Mouse (Mus musculus) thymus, postnatal 25 days (tissue): ENCODE results near the gene Casp2.

ENCODE experiments used
- DNase-seq: peaks from one replicate; pipeline ENCODE4 v3.0.0; 2022

The Casp2 gene

GRCm38 (mm10) chr6:42282865-42283528 is 18.2 kb downstream of the Casp2 start:
- peak; percentile 3 for DNase-seq

DNA sequence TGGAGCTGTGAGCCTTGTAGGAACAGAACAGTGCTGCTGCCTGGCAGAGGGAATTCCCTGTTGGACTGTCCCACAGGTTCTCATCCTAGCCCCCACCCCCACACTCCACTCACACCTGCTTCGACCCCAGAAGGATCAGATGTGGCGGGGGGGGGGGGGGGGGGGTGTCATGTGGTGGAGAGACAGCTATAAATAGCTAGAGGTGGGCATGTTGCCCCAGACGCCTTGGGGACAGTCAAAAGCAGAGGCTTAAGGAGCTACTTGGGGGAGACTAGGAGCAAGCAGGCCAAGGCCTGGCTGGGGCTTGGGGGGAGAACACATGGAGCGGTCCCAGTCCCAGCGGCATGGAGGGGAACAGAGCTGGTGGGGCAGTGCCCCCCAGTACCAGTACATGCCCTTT is 21.7 kb downstream of the Casp2 start, which contains the start of gene Clcn1:
Gene Clcn1 (plus strand): TSS at position 238 of the 400 bp plus-strand sequence.
- no peak for DNase-seq

- no peak for DNase-seq
These were observed 22.8 kb downstream of the Casp2 start for GRCm38 (mm10) chr6:42287562-42287961.

- no peak for DNase-seq
These were observed 28.5 kb downstream of the Casp2 start for GRCm38 (mm10) chr6:42293327-42293726.

DNA sequence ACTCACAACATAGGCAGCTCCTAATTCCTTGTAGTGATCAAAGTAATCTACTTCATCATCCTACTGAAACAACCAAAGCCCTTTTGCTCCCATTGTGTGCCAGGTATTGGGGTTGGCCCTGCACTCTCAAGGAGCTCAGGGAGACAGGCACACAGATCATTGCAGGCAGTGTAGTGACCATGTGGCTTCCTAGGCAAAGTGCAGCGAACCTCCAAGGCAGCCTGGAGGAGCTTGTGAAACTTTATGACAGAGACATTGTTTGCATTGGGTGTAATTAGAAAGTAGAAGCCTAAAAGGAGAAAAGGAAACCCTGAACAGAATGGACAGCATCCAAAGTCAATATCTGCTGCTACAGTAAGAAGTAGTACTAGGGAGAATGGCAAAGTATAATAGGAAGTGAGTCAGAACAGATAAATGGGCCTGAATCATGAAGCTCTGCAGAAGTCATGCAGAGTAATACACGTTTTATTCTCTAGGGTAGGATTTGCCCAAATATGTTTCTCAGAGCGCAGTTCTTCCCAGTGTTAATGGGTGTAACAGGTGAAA is 30.8 kb downstream of the Casp2 start:
- no peak for DNase-seq

- no peak for DNase-seq
These were observed 34.6 kb downstream of the Casp2 start for GRCm38 (mm10) chr6:42299362-42299761.

GRCm38 (mm10) chr6:42309816-42310378 is 45.1 kb downstream of the Casp2 start:
- DNase-seq, result no peak

DNA sequence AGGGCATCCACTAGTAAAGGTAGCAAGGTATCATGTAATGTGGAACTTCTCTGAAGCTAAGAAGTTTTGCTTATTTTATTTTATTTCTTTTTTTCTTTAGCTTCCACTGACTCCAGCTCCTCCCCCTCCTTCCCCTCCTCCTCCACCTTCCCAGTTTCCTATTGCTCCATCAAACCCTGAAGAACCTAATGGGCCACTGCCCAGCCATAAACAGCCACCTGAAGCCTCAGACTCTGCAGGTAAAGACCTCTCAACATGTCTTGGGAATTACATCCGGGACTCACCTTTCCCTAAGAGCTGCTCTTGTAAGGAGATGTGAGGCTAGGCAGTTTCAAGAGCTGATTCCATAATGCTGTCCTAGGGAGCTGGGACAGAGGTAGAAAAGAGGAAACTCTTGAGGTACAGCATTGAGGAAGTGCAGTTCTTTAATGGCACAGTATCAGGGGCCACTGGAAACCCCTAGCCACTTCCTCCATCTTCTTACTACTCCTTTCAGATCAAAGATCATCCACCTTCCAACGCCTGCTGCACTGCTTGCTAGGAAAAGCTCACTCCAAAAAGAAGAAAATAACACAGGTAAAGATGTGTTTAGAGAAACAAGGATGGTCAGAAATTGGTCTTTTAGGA is 45.8 kb downstream of the Casp2 start:
- DNase-seq, result no peak

- no peak for DNase-seq
These were observed 53.5 kb downstream of the Casp2 start for GRCm38 (mm10) chr6:42318293-42318692.

GRCm38 (mm10) chr6:42323371-42324066 is 58.7 kb downstream of the Casp2 start:
- no peak for DNase-seq

- no peak for DNase-seq
These were observed 59.3 kb downstream of the Casp2 start for GRCm38 (mm10) chr6:42324067-42324481.

DNA sequence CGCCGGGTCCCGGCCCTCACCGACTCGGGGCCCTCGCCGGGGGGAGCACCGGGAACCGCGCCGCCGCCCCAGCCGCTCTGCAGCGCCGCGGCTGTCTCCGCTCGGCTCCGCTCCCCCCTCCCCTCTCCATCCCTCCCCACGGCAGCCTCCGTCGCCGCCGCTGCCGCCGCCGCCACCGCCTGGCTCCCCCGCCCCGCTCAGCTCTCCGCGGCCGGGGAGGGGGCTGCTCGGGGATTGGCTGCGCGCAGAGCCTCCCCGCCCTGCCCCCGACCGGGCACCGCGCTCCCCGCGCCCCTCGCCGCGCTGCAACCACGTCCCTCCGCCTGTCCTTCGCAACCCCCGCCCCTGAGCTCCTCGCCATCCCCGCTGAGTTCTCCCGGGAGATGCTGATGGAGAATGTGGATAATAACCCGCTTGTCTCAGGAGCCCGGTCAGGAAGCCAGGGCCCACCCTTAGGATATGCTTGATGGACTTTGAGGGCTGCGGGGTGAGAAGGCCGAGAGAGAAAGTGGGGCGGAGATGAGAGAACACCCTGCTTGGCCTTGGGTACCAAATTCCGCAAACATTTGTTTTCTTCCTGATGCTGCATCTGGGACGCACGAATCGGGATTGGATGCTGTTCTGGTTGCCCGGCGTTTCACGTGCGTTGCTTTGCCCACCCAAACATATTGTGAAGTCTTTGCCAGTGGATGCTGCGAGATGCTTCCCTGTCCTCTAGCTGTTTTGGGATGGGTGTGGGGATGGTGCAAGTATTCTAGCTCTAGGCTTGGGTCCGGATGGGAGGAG is 59.9 kb downstream of the Casp2 start, which contains the start of gene Fam131b:
Gene Fam131b (minus strand): TSS at position 162 of the 786 bp plus-strand sequence.
- DNase-seq, result peak; percentile 64

DNA sequence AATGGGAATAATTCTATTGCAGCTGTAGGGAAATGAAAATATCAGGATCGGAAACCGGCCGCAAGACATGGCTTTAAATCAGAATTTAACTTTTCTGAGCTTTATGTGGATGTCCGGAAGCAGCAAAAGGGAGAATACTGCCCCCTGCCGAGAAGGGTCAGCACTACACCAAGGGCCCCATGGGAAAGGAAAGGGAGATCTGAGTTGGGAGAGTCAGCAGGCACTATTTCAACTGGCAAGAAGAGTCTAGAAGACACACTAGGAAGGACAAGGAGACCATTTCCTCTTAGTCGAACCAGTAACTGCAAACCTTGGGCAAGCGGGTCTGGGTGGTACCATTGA is 60.5 kb downstream of the Casp2 start:
- DNase-seq, result peak; percentile 87

GRCm38 (mm10) chr6:42326509-42326908 is 61.7 kb downstream of the Casp2 start:
- DNase-seq, result no peak

DNA sequence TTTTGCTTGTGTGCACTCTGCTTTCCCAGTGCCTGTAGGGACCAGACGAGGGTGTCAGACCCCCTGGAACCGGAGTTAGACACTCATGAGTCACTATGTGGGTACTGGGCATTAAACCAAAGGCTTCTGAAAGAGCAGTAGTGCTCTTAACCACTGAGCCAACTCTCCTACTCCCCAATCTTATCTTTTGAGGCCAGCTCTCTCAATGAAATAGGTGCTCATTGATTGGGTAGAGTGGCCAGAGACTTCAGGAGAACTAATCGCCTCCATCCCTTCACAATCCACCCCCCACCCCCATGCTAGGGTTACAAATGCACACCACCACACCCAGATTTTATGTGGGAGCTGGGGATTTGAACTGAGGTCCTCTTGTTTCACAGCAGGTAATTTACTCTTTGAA is 64.0 kb downstream of the Casp2 start:
- DNase-seq, result no peak

GRCm38 (mm10) chr6:42330216-42330615 is 65.4 kb downstream of the Casp2 start:
- DNase-seq, result no peak

DNA sequence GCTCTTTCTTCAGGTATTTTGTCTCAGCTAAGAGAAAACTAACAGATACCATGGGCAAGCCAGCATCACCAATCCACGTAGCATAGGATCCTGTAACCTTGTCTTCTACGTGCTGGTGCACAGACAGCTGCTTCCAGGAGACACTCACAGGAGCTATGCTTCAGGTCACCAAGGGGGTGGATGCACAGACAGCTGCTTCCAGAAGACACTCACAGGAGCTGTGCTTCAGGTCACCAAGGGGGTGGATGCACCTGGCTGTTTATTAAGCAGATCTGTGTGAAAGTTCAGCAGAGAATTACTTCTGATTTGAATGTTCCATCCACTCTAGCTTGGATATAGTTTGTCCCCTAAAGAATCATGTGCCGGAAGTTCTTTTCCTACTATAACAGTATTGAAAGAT is 66.2 kb downstream of the Casp2 start:
- DNase-seq, result no peak
